Mouse (Mus musculus) liver, embryonic 14.5 days (tissue): ENCODE measurements around the gene Zfp810.

Experiments
- CTCF ChIP-seq: IDR thresholded peaks from 2 replicates; pipeline ENCODE4 v1.5.1; 2016; ENCODE audit warnings: antibody characterized with exemption, low read depth, control low read depth
- EP300 ChIP-seq: IDR thresholded peaks from 2 replicates; pipeline ENCODE4 v1.6.1; 2016; ENCODE audit warnings: antibody characterized with exemption, low read depth

GRCm38 (mm10) chr9:22244242-22244641 lies 63.2 kb downstream of the Zfp810 start:
- TF ChIP-seq CTCF = no peak
- TF ChIP-seq EP300 = no peak
